Comparison of ENCODE assay signal across 27 mouse cellular contexts in genomic region chr1:166094462-166094861, GRCm38 (mm10). TPM values are rescaled to one million over a fixed set of nuclear protein-coding genes. Genes with fewer than 3 reads are reported as not detected.
DNase-seq lines count a peak whose midpoint lies in the region; ATAC-seq and TF ChIP-seq lines count a peak whose summit lies in the region.
"Had no signal": no experiment of that assay in that cellular context is flagged by ENCODE, and none has a peak within 500 bp of the region (broad histone marks: within the 10 kb centered on the region; RNA-seq: fewer than 3 reads in every experiment).

No protein-coding gene starts in this region.

- no peak overlapping the region for H3K4me2 ChIP-seq in midbrain, embryonic 11.5 days
- no peak overlapping the region for H3K4me2 ChIP-seq in midbrain, embryonic 16.5 days (ENCODE audit: low read length)
- no peak overlapping the region for H3K4me2 ChIP-seq in CH12.LX (ENCODE audit: insufficient read depth, low read depth, poor library complexity, severe bottlenecking)
- no peak overlapping the region for H3K4me2 ChIP-seq in stomach, postnatal 0 days (replicated peaks; ENCODE audit: low read depth)
- H3K4me2 ChIP-seq: embryonic facial prominence, embryonic 13.5 days; embryonic facial prominence, embryonic 15.5 days; forebrain, embryonic 12.5 days had no signal

- no peaks in the 10 kb centered on the region for H3K79me2 ChIP-seq in CH12.LX (replicated peaks; ENCODE audit: control insufficient read depth, extremely low read depth, insufficient read depth, poor library complexity, severe bottlenecking)

- no peak overlapping the region for H3K9ac ChIP-seq in midbrain, embryonic 11.5 days (ENCODE audit: low read length)
- H3K9ac ChIP-seq in midbrain, embryonic 16.5 days (ENCODE audit: low read depth, low read length) = no peak overlapping the region
- no peak overlapping the region for H3K9ac ChIP-seq in CH12.LX (ENCODE audit: insufficient read depth, low read depth)
- no peak overlapping the region for H3K9ac ChIP-seq in stomach, postnatal 0 days (ENCODE audit: low read length)
- H3K9ac ChIP-seq: embryonic facial prominence, embryonic 13.5 days; embryonic facial prominence, embryonic 15.5 days; forebrain, embryonic 12.5 days had no signal

- no peak overlapping the region for H3K27ac ChIP-seq in midbrain, embryonic 11.5 days (ENCODE audit: low read depth, low read length)
- no peak overlapping the region for H3K27ac ChIP-seq in midbrain, embryonic 16.5 days (ENCODE audit: low read length)
- H3K27ac ChIP-seq in CH12.LX (ENCODE audit: insufficient read depth, low read depth) = no peak overlapping the region
- no peak overlapping the region for H3K27ac ChIP-seq in stomach, postnatal 0 days (replicated peaks)
- H3K27ac ChIP-seq: embryonic facial prominence, embryonic 13.5 days; embryonic facial prominence, embryonic 15.5 days; forebrain, embryonic 10.5 days; forebrain, embryonic 12.5 days had no signal

- no peak for ATAC-seq in midbrain, embryonic 11.5 days (ENCODE audit: low FRiP score)
- no peak for ATAC-seq in midbrain, embryonic 16.5 days
- ATAC-seq in stomach, postnatal 0 days (ENCODE audit: low FRiP score, low TSS enrichment) = peak; percentile 83; the same call in 1 of the 2 replicates
- ATAC-seq: CD4-positive, CD25-positive, alpha-beta regulatory T cell, adult 4 months; forebrain, embryonic 14.5 days; forebrain, embryonic 16.5 days had no signal

- no peaks in the 10 kb centered on the region for H3K36me3 ChIP-seq in midbrain, embryonic 11.5 days (ENCODE audit: control insufficient read depth, insufficient read depth, low read length)
- H3K36me3 ChIP-seq in midbrain, embryonic 16.5 days (ENCODE audit: control insufficient read depth, insufficient read depth, low read length) = no peaks in the 10 kb centered on the region
- H3K36me3 ChIP-seq in CH12.LX (replicated peaks in 1 of 2; ENCODE audit: control insufficient read depth in 1 of 2, insufficient read depth in 1 of 2, low read length in 1 of 2) = no peaks in the 10 kb centered on the region
- no peaks in the 10 kb centered on the region for H3K36me3 ChIP-seq in stomach, postnatal 0 days (ENCODE audit: control insufficient read depth, insufficient read depth, low read length)
- H3K36me3 ChIP-seq: embryonic facial prominence, embryonic 15.5 days; forebrain, embryonic 12.5 days had no signal

- peak; percentile 44 for DNase-seq in midbrain, embryonic 11.5 days (ENCODE audit: low spot score, missing footprints)
- DNase-seq in CH12.LX (ENCODE audit: extremely low read depth) = no peak
- DNase-seq in large intestine, adult 2 months (ENCODE audit: low read depth, low spot score) = peak; percentile 58
- DNase-seq in stomach, postnatal 0 days (ENCODE audit: low spot score) = peak; percentile 26
- no peak for DNase-seq in kidney, adult 9 months
- no peak for DNase-seq in cerebellum, adult 8-10 months
- DNase-seq in embryo, embryonic 9.5 days (ENCODE audit: extremely low spot score) = no peak
- DNase-seq: adrenal gland, adult 2 months; adrenal gland, postnatal 10 days; adrenal gland, postnatal 25 days; B cell, adult 2 months; cerebellum, adult 11 months; cerebellum, adult 18-20 months; cerebellum, adult 9-10 months; cerebellum, postnatal 10 days; cerebellum, postnatal 25 days had no signal

- no peak for TF ChIP-seq POLR2A in CH12.LX (IDR thresholded peaks at IDR 0.05; ENCODE audit: low read depth, low read length)

- TF ChIP-seq EP300 in CH12.LX (IDR thresholded peaks at IDR 0.05; ENCODE audit: low read length) = no peak
- no peak for TF ChIP-seq EP300 in stomach, postnatal 0 days (optimal IDR thresholded peaks at IDR 0.05)

- H3K9me3 ChIP-seq in midbrain, embryonic 11.5 days (ENCODE audit: control insufficient read depth, low read length) = no peaks in the 10 kb centered on the region
- no peaks in the 10 kb centered on the region for H3K9me3 ChIP-seq in midbrain, embryonic 16.5 days (replicated peaks; ENCODE audit: control insufficient read depth, low read length, poor library complexity, severe bottlenecking)
- no peaks in the 10 kb centered on the region for H3K9me3 ChIP-seq in CH12.LX (replicated peaks; ENCODE audit: low read length)
- no peaks in the 10 kb centered on the region for H3K9me3 ChIP-seq in stomach, postnatal 0 days (ENCODE audit: control insufficient read depth, low read length)
- H3K9me3 ChIP-seq: embryonic facial prominence, embryonic 13.5 days; embryonic facial prominence, embryonic 15.5 days; forebrain, embryonic 10.5 days; forebrain, embryonic 12.5 days had no signal

- no peaks in the 10 kb centered on the region for H3K27me3 ChIP-seq in midbrain, embryonic 11.5 days (ENCODE audit: control insufficient read depth, insufficient read depth, low read length)
- no peaks in the 10 kb centered on the region for H3K27me3 ChIP-seq in midbrain, embryonic 16.5 days (ENCODE audit: control insufficient read depth, insufficient read depth, low read depth, low read length)
- H3K27me3 ChIP-seq in CH12.LX (replicated peaks) = peaks cover 2% of the 10 kb centered on the region
- no peaks in the 10 kb centered on the region for H3K27me3 ChIP-seq in stomach, postnatal 0 days (ENCODE audit: control insufficient read depth, insufficient read depth, low read length)
- H3K27me3 ChIP-seq: embryonic facial prominence, embryonic 13.5 days; embryonic facial prominence, embryonic 15.5 days; forebrain, embryonic 12.5 days had no signal

- no peak for TF ChIP-seq RAD21 in CH12.LX (IDR thresholded peaks at IDR 0.05; ENCODE audit: low read depth, low read length)

- WGBS in midbrain, embryonic 11.5 days = 89% methylated on average over 3 of the region's 3 CpGs
- 91% methylated on average over 3 of the region's 3 CpGs for WGBS in midbrain, embryonic 16.5 days
- WGBS in large intestine, adult 2 months = 26% methylated on average over 3 of the region's 3 CpGs
- WGBS in stomach, postnatal 0 days = 53% methylated on average over 3 of the region's 3 CpGs

- TF ChIP-seq CTCF in CH12.LX (conservative IDR thresholded peaks at IDR 0.05 in 1 of 2, IDR thresholded peaks at IDR 0.05 in 1 of 2; ENCODE audit: low read depth in 2 of 2, low read length in 2 of 2) = no peak
- no peak for TF ChIP-seq CTCF in stomach, postnatal 0 days (IDR thresholded peaks at IDR 0.05; ENCODE audit: low read depth)

- H3K4me3 ChIP-seq in midbrain, embryonic 11.5 days (ENCODE audit: low read depth, low read length) = no peak overlapping the region
- H3K4me3 ChIP-seq in midbrain, embryonic 16.5 days (ENCODE audit: low read depth, low read length) = no peak overlapping the region
- no peak overlapping the region for H3K4me3 ChIP-seq in CH12.LX (replicated peaks in 1 of 3; ENCODE audit: low read depth in 2 of 3, low read length in 2 of 3, poor library complexity in 1 of 3)
- no peak overlapping the region for H3K4me3 ChIP-seq in stomach, postnatal 0 days (ENCODE audit: low read depth, low read length)
- H3K4me3 ChIP-seq: embryonic facial prominence, embryonic 13.5 days; embryonic facial prominence, embryonic 15.5 days; erythroblast, embryonic 14.5 days; forebrain, embryonic 10.5 days; forebrain, embryonic 12.5 days had no signal

- H3K4me1 ChIP-seq in midbrain, embryonic 11.5 days (ENCODE audit: control insufficient read depth, insufficient read depth, low read length) = no peaks in the 10 kb centered on the region
- H3K4me1 ChIP-seq in midbrain, embryonic 16.5 days (ENCODE audit: control insufficient read depth, insufficient read depth, low read length) = no peaks in the 10 kb centered on the region
- H3K4me1 ChIP-seq in CH12.LX (ENCODE audit: control insufficient read depth in 1 of 2, insufficient read depth in 2 of 2) = peaks cover 6 to 14% of the 10 kb centered on the region in 2 experiments; a peak in 3 of 4 replicates
- H3K4me1 ChIP-seq in stomach, postnatal 0 days (replicated peaks; ENCODE audit: control insufficient read depth, insufficient read depth) = no peaks in the 10 kb centered on the region
- H3K4me1 ChIP-seq: embryonic facial prominence, embryonic 15.5 days; forebrain, embryonic 12.5 days had no signal

- dilution Hi-C loops in CH12.LX (cut with MboI; ENCODE audit: extremely low pct_ligation_motif_present, extremely low pct_unique_long_range_greater_than_20kb, low sequenced_read_pairs) = no loop called here

- in situ Hi-C loops in CH12.LX (cut with MboI; ENCODE audit: low pct_ligation_motif_present, low pct_unique_long_range_greater_than_20kb, low sequenced_read_pairs) = no loop called here

TF ChIP-seq in CH12.LX, 34 proteins besides CTCF, POLR2A, EP300 and RAD21:
- peak; percentile 37; the same call in 1 of the 2 replicates for TF ChIP-seq TCF12 (IDR thresholded peaks at IDR 0.05; ENCODE audit: low read depth, low read length)
- TF ChIP-seq CHD1 (IDR thresholded peaks at IDR 0.05; ENCODE audit: low read depth, low read length) = no peak
- no peak for TF ChIP-seq ETS1 (conservative IDR thresholded peaks at IDR 0.05; ENCODE audit: low read depth, low read length)
- no peak for TF ChIP-seq ZKSCAN1 (IDR thresholded peaks at IDR 0.05; ENCODE audit: borderline replicate concordance, low read depth, low read length)

RNA-seq across cellular contexts. Expression of gene Dusp27, which starts 33.3 kb away (rescaled TPM):
- polyA plus RNA-seq in midbrain, embryonic 11.5 days (2014; fragmentation: Nextera tagmentation; extraction: Ambion mirVana) = 2.3 and 2.4 TPM in 2 replicates
- polyA plus RNA-seq in midbrain, embryonic 16.5 days (2015; fragmentation: Nextera tagmentation; extraction: Ambion mirVana) = 1.2 and 1.3 TPM in 2 replicates
- total RNA-seq in CH12.LX (2012; rRNA removed) (not detected in 2 replicates), CH12.LX (2014; rRNA removed) (not detected in 2 replicates)
- polyA plus RNA-seq in CH12.LX (2012; ENCODE audit: insufficient read length, low read depth) = 0.06 TPM in 1 of 2 replicates, not detected in the other
- 0.05 and 0.12 TPM in 2 replicates for polyA plus RNA-seq in large intestine, adult 2 months (2012; rRNA removed)
- polyA plus RNA-seq in stomach, postnatal 0 days (2015; fragmentation: Nextera tagmentation; extraction: Ambion mirVana) = 0.50 and 0.57 TPM in 2 replicates
- total RNA-seq: adrenal gland, postnatal 25 days; MEL had no signal
- polyA plus RNA-seq: CD4-positive, CD25-positive, alpha-beta regulatory T cell, adult 4 months; erythroblast, embryonic 14.5 days had no signal

RNA-seq across cellular contexts. Expression of gene Gpa33, which starts 35.6 kb away (rescaled TPM):
- 0.17 and 0.38 TPM in 2 replicates for polyA plus RNA-seq in midbrain, embryonic 11.5 days (2014; fragmentation: Nextera tagmentation; extraction: Ambion mirVana)
- polyA plus RNA-seq in midbrain, embryonic 16.5 days (2015; fragmentation: Nextera tagmentation; extraction: Ambion mirVana) = 0.08 TPM in 1 of 2 replicates, not detected in the other
- total RNA-seq in CH12.LX (2012; rRNA removed) = 0.04 TPM in 1 of 2 replicates, not detected in the other
- total RNA-seq in CH12.LX (2014; rRNA removed) = not detected in 2 replicates
- polyA plus RNA-seq in CH12.LX (2012; ENCODE audit: insufficient read length, low read depth) = not detected in 2 replicates
- 448 and 661 TPM in 2 replicates for polyA plus RNA-seq in large intestine, adult 2 months (2012; rRNA removed)
- 34.3 and 35.6 TPM in 2 replicates for polyA plus RNA-seq in stomach, postnatal 0 days (2015; fragmentation: Nextera tagmentation; extraction: Ambion mirVana)
- total RNA-seq: MEL had no signal
- polyA plus RNA-seq: CD4-positive, CD25-positive, alpha-beta regulatory T cell, adult 4 months; cortical plate, adult 2 months; erythroblast, embryonic 14.5 days; forebrain, embryonic 12.5 days; forebrain, embryonic 14.5 days; forebrain, embryonic 16.5 days had no signal

Comparison
In these comparisons a context has a peak if more than half of its experiments do, and no peak if none do; other contexts are left out.
1. DNase-seq: peak in midbrain, embryonic 11.5 days (single experiment), large intestine, adult 2 months (single experiment) and stomach, postnatal 0 days (single experiment); none in CH12.LX (single experiment), kidney, adult 9 months (single experiment), cerebellum, adult 8-10 months (single experiment) and embryo, embryonic 9.5 days (single experiment).
2. RNA of gene Gpa33, which starts 35.6 kb away (polyA plus RNA-seq): 448 to 661 TPM in large intestine, adult 2 months and 34.3 to 35.6 TPM in stomach, postnatal 0 days; 0.17 to 0.38 TPM in midbrain, embryonic 11.5 days, not detected in CH12.LX and 0.08 TPM in midbrain, embryonic 16.5 days; every median in the first group is over 10 times any median in the second.